Mouse (Mus musculus) liver, adult 2 months (tissue): ENCODE measurements around the gene Cd247.

Source experiments
- CTCF ChIP-seq: fragments of 200-500 bp; IDR thresholded peaks from 2 replicates; pipeline ENCODE4 v1.5.1; 2011; ENCODE audit warnings: low read depth, low read length, control low read depth
- POLR2A ChIP-seq: fragments of 200-500 bp; IDR thresholded peaks from 2 replicates; pipeline ENCODE4 v1.6.1; 2011; ENCODE audit warnings: low read length, control low read depth; ENCODE audit not compliant: insufficient read depth; ENCODE audit errors: extremely low read depth

- TF ChIP-seq CTCF = no peak
- TF ChIP-seq POLR2A = no peak
These were observed 2.9 kb downstream of the Cd247 start for GRCm38 (mm10) chr1:165791411-165791810.
